ENCODE assay signal across 18 mouse cellular contexts in the genomic region with DNA sequence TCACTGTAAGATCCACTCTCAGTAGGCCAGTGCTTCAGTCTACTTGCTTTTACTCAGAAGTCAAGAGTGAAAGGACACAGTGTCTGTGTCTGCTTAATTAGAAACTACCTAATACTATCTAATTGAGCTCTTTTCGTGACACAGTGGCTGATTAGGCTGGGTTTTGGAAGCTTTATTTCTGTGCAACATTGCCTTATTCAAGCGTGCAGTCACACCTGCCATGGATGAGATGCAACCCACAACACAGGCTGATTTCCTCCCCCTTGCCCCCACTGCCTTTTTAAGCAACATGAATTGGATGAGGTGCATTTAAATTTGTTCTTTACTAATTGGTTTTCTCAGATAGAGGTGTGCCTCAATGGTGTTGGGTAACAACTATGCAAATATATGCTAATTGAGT. TPM values are rescaled to one million over a fixed set of nuclear protein-coding genes. Genes with fewer than 3 reads are reported as not detected.
A peak's percentile ranks its signal among the peaks of the same experiment; 100 is the strongest.
DNase-seq lines count a peak whose midpoint lies in the region; ATAC-seq and TF ChIP-seq lines count a peak whose summit lies in the region.
"Had no signal": no experiment of that assay in that cellular context is flagged by ENCODE, and none has a peak within 500 bp of the region (broad histone marks: within the 10 kb centered on the region; RNA-seq: fewer than 3 reads in every experiment).

No protein-coding gene starts in this region.

- DNase-seq in hindbrain, postnatal 0 days (ENCODE audit: low spot score) = no peak
- no peak for DNase-seq in hindbrain, embryonic 11.5 days (ENCODE audit: low spot score)
- DNase-seq in forebrain, embryonic 14.5 days (ENCODE audit: low spot score) = peak; percentile 45
- no peak for DNase-seq in adrenal gland, postnatal 14 days
- no peak for DNase-seq in kidney, postnatal 10 days
- DNase-seq: adrenal gland, adult 2 months; cerebellum, adult 11-12 months; cerebellum, adult 9-10 months; cerebellum, postnatal 25 days; heart, adult 18-20 months; heart, postnatal 10 days; heart, postnatal 4 days; kidney, adult 18-20 months had no signal

- H3K27ac ChIP-seq in hindbrain, postnatal 0 days = no peak overlapping the region
- H3K27ac ChIP-seq in hindbrain, embryonic 11.5 days (ENCODE audit: low read depth, low read length) = no peak overlapping the region
- no peak overlapping the region for H3K27ac ChIP-seq in forebrain, embryonic 12.5 days
- H3K27ac ChIP-seq in forebrain, embryonic 14.5 days (ENCODE audit: low read depth, low read length) = no peak overlapping the region
- H3K27ac ChIP-seq in neural tube, embryonic 14.5 days (ENCODE audit: low read depth, low read length) = no peak overlapping the region
- H3K27ac ChIP-seq: embryonic facial prominence, embryonic 12.5 days; heart, embryonic 10.5 days; intestine, embryonic 15.5 days had no signal

- 0 out of 2 replicates have a peak, but pooled peaks have one; percentile 18 for ATAC-seq in hindbrain, postnatal 0 days
- ATAC-seq in hindbrain, embryonic 11.5 days (ENCODE audit: low FRiP score) = no peak
- peak; percentile 33; the same call in 1 of the 2 replicates for ATAC-seq in forebrain, embryonic 12.5 days (ENCODE audit: low FRiP score)
- ATAC-seq in forebrain, embryonic 14.5 days = peak; percentile 75
- peak; percentile 71; the same call in 1 of the 2 replicates for ATAC-seq in neural tube, embryonic 14.5 days (ENCODE audit: low read depth)
- ATAC-seq: intestine, embryonic 15.5 days had no signal

- H3K9ac ChIP-seq in hindbrain, postnatal 0 days (replicated peaks; ENCODE audit: low read length) = no peak overlapping the region
- H3K9ac ChIP-seq in hindbrain, embryonic 11.5 days (ENCODE audit: low read depth, low read length) = no peak overlapping the region
- no peak overlapping the region for H3K9ac ChIP-seq in forebrain, embryonic 12.5 days
- no peak overlapping the region for H3K9ac ChIP-seq in forebrain, embryonic 14.5 days (ENCODE audit: low read length)
- H3K9ac ChIP-seq in neural tube, embryonic 14.5 days (replicated peaks; ENCODE audit: low read depth, low read length) = no peak overlapping the region
- H3K9ac ChIP-seq: embryonic facial prominence, embryonic 12.5 days; intestine, embryonic 15.5 days had no signal

- H3K36me3 ChIP-seq in hindbrain, postnatal 0 days (ENCODE audit: insufficient read depth, low read length) = no peaks in the 10 kb centered on the region
- H3K36me3 ChIP-seq in hindbrain, embryonic 11.5 days (ENCODE audit: control insufficient read depth, insufficient read depth, low read length) = no peaks in the 10 kb centered on the region
- no peaks in the 10 kb centered on the region for H3K36me3 ChIP-seq in forebrain, embryonic 12.5 days (replicated peaks)
- H3K36me3 ChIP-seq in forebrain, embryonic 14.5 days (ENCODE audit: control insufficient read depth, insufficient read depth, low read length) = no peaks in the 10 kb centered on the region
- H3K36me3 ChIP-seq in neural tube, embryonic 14.5 days (ENCODE audit: control insufficient read depth, insufficient read depth, low read length) = no peaks in the 10 kb centered on the region
- H3K36me3 ChIP-seq: embryonic facial prominence, embryonic 12.5 days; intestine, embryonic 15.5 days had no signal

- H3K9me3 ChIP-seq in hindbrain, postnatal 0 days (ENCODE audit: low read length) = no peaks in the 10 kb centered on the region
- no peaks in the 10 kb centered on the region for H3K9me3 ChIP-seq in hindbrain, embryonic 11.5 days (ENCODE audit: control insufficient read depth, low read length)
- H3K9me3 ChIP-seq in forebrain, embryonic 12.5 days = no peaks in the 10 kb centered on the region
- H3K9me3 ChIP-seq in forebrain, embryonic 14.5 days (replicated peaks; ENCODE audit: control insufficient read depth, low read length) = no peaks in the 10 kb centered on the region
- no peaks in the 10 kb centered on the region for H3K9me3 ChIP-seq in neural tube, embryonic 14.5 days (ENCODE audit: control insufficient read depth, low read length)
- H3K9me3 ChIP-seq: embryonic facial prominence, embryonic 12.5 days; heart, embryonic 10.5 days; intestine, embryonic 15.5 days had no signal

- WGBS in hindbrain, postnatal 0 days = 84% methylated on average over 2 of the region's 2 CpGs
- WGBS in hindbrain, embryonic 11.5 days = 86% methylated on average over 2 of the region's 2 CpGs
- WGBS in forebrain, embryonic 12.5 days = 31% methylated on average over 2 of the region's 2 CpGs
- 10% methylated on average over 2 of the region's 2 CpGs for WGBS in forebrain, embryonic 14.5 days
- WGBS in neural tube, embryonic 14.5 days = 74% methylated on average over 2 of the region's 2 CpGs

- TF ChIP-seq CTCF in hindbrain, postnatal 0 days (IDR thresholded peaks at IDR 0.05; ENCODE audit: low read depth) = no peak

- no peak overlapping the region for H3K4me3 ChIP-seq in hindbrain, postnatal 0 days (ENCODE audit: low read length)
- no peak overlapping the region for H3K4me3 ChIP-seq in hindbrain, embryonic 11.5 days (ENCODE audit: low read depth, low read length)
- no peak overlapping the region for H3K4me3 ChIP-seq in forebrain, embryonic 12.5 days (replicated peaks)
- no peak overlapping the region for H3K4me3 ChIP-seq in forebrain, embryonic 14.5 days (ENCODE audit: low read depth, low read length)
- no peak overlapping the region for H3K4me3 ChIP-seq in neural tube, embryonic 14.5 days (ENCODE audit: low read depth, low read length)
- H3K4me3 ChIP-seq: embryonic facial prominence, embryonic 12.5 days; heart, embryonic 10.5 days; intestine, embryonic 15.5 days had no signal

- H3K4me1 ChIP-seq in hindbrain, postnatal 0 days (ENCODE audit: insufficient read depth, low read length) = no peaks in the 10 kb centered on the region
- H3K4me1 ChIP-seq in hindbrain, embryonic 11.5 days (replicated peaks; ENCODE audit: control insufficient read depth, insufficient read depth, low read length) = no peaks in the 10 kb centered on the region
- H3K4me1 ChIP-seq in forebrain, embryonic 12.5 days = peaks cover 3% of the 10 kb centered on the region; the same call in 1 of the 2 replicates
- peaks cover 4% of the 10 kb centered on the region for H3K4me1 ChIP-seq in forebrain, embryonic 14.5 days (ENCODE audit: control insufficient read depth, insufficient read depth, low read length)
- no peaks in the 10 kb centered on the region for H3K4me1 ChIP-seq in neural tube, embryonic 14.5 days (ENCODE audit: control insufficient read depth, insufficient read depth, low read length)
- H3K4me1 ChIP-seq: embryonic facial prominence, embryonic 12.5 days; heart, embryonic 10.5 days; intestine, embryonic 15.5 days had no signal

- no peaks in the 10 kb centered on the region for H3K27me3 ChIP-seq in hindbrain, postnatal 0 days (ENCODE audit: insufficient read depth, low read length)
- H3K27me3 ChIP-seq in hindbrain, embryonic 11.5 days (ENCODE audit: control insufficient read depth, insufficient read depth, low read length) = no peaks in the 10 kb centered on the region
- H3K27me3 ChIP-seq in forebrain, embryonic 12.5 days = peaks cover 21% of the 10 kb centered on the region; the same call in 1 of the 2 replicates
- no peaks in the 10 kb centered on the region for H3K27me3 ChIP-seq in forebrain, embryonic 14.5 days (replicated peaks; ENCODE audit: control insufficient read depth, insufficient read depth, low read length)
- no peaks in the 10 kb centered on the region for H3K27me3 ChIP-seq in neural tube, embryonic 14.5 days (ENCODE audit: control insufficient read depth, insufficient read depth, low read length)
- H3K27me3 ChIP-seq: embryonic facial prominence, embryonic 12.5 days; intestine, embryonic 15.5 days had no signal

- H3K4me2 ChIP-seq in hindbrain, postnatal 0 days (ENCODE audit: low read depth, low read length) = no peak overlapping the region
- H3K4me2 ChIP-seq in hindbrain, embryonic 11.5 days (replicated peaks; ENCODE audit: low read depth, low read length) = no peak overlapping the region
- no peak overlapping the region for H3K4me2 ChIP-seq in forebrain, embryonic 12.5 days
- no peak overlapping the region for H3K4me2 ChIP-seq in forebrain, embryonic 14.5 days (ENCODE audit: low read length)
- H3K4me2 ChIP-seq in neural tube, embryonic 14.5 days (ENCODE audit: low read depth, low read length) = no peak overlapping the region
- H3K4me2 ChIP-seq: embryonic facial prominence, embryonic 12.5 days; intestine, embryonic 15.5 days had no signal

RNA-seq across cellular contexts. Expression of gene Asb4, which starts 50.7 kb away (rescaled TPM):
- total RNA-seq in hindbrain, postnatal 0 days (2014; rRNA removed) = 8.3 and 10.6 TPM in 2 replicates
- polyA plus RNA-seq in hindbrain, postnatal 0 days (2015; fragmentation: Nextera tagmentation; extraction: Ambion mirVana) = 13.7 and 16.3 TPM in 2 replicates
- 24.5 and 28.7 TPM in 2 replicates for polyA plus RNA-seq in hindbrain, embryonic 11.5 days (2014; fragmentation: Nextera tagmentation; extraction: Ambion mirVana)
- 28.5 and 38.6 TPM in 2 replicates for polyA plus RNA-seq in forebrain, embryonic 12.5 days (2016; fragmentation: Nextera tagmentation; extraction: Ambion mirVana)
- polyA plus RNA-seq in forebrain, embryonic 14.5 days (2014; fragmentation: Nextera tagmentation; extraction: Ambion mirVana) = 22.7 and 23.7 TPM in 2 replicates
- polyA plus RNA-seq in neural tube, embryonic 14.5 days (2014; fragmentation: Nextera tagmentation; extraction: Ambion mirVana) = 6.7 and 10.3 TPM in 2 replicates
- total RNA-seq in adrenal gland, postnatal 14 days (2021) = 5.3 and 5.7 TPM in 2 replicates
